Mouse (Mus musculus) Muller cell, postnatal 12 days (primary cell): ENCODE measurements around the gene Aif1l.

Experiments used
- DNase-seq: peaks from one replicate; pipeline ENCODE4 v3.0.0-alpha.2; 2015; ENCODE audit errors: inconsistent ontology term

The Aif1l gene

DNA sequence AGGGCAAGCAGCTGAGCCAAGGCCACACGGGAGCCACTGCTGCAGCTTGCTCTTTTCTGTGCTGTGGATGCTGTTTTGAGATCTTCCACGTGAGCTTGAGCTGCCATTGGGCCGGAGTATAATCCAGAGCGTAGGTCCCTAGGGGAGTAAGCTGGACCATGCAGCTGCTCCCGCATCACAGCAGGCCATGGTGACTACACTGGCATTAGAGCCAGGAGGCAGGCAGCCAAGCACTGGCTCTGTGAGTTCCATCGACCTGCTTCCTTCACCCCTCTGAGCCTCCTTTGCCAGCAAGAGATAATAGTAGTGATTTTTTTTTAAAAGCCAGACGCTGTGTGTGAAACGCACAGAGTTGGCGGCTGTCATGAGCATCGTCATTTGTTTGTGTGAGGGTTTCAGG lies 2.3 kb downstream of the Aif1l start:
- peak; percentile 66 for DNase-seq

DNA sequence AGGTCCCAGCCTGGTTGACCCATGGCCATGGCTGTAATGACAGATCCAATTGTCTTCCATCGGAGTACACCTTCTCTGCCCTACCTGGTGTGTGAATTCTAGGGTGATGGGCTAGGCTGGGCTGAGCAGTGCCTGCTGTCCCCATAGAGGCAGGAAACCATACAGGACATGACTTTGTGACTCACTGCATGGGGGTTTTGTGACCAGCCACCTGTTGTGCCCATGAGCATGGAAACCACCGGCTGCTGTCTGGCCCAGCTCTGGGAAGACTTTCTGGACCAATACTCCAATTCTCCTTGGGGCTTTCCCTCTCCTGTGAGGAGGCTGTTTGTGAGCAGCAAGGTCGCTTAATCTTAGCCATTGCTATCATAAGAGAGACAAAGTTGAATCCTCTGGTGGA lies 2.8 kb downstream of the Aif1l start:
- DNase-seq = no peak

DNA sequence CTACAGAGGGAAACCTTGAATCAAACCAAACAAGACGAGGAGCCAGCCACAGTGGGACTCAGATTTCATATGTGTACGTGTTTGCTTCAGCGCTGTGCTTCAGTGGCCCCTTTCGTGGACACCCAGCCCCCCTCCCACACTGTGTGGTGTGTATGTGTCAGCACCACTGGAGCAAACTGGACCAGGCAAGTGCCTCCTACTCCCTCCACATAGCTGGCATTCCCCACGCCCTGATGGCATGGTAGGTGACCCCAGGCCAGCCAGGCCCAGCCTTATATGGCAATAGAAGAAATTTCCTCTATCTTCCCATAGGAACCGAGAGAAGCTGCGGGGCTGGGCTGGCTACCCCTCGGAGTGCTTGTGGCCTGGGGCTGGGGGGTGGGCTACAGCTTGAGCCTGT lies 3.7 kb downstream of the Aif1l start:
- peak; percentile 87 for DNase-seq

DNA sequence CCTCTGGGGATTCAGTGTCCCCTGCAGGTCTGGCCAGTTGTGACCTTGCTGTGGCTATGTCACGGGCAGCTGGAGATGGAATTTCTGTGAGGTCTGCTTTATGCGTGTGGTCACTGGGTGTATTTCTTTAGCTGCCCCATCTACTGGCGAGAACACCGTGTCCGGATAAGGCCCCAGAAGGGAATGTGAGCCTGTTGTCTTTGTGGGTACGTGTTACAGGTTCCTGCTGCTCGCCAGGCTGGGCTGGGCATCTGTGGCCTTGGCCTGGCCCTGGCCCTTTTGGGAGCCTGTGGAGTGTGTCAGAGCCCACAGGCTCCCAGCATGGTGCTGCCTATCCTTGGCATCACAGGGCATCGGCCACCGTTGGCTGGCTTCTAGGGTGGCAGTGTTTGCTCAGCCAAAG lies 4.8 kb downstream of the Aif1l start:
- peak; percentile 81 for DNase-seq

DNA sequence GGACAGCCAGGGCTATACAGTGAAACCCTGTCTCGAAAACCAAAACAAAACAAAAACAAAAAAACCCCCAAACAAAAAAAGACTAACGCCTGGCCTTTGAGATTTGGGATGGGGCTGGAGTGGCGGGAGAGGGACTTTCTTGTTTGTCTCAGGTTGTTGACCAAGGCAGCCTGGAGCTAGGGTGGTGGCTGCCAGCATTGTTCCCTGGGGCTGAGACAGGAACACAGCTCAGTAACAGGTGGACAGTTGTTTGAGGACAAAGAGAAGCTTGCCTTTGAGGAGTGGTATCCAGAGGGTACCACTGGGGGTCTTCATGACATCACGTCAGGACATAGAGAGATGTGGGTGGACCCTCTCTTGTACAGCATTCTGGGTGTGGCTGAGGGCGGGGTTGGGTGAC lies 5.7 kb downstream of the Aif1l start:
- no peak for DNase-seq

DNA sequence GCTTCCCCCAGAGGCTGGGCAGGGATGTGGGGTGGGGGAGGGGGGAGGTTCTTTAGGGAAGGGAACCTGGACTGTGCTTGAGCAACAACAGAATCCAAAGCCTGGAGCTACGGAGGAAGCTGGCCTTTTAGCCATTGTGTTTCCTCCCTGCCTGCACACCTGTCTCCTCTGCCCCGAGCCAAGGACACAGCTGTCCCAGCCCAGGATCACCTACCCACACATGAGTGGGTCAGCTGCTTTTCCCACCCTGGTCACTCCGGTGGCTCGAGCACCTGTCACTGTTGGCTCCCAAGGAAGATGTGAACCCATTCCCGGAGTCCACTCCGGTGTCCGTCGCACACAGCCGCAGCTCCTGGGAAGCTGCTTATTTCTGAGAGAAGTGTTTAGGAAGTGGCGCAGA lies 7.3 kb downstream of the Aif1l start:
- DNase-seq = no peak

DNA sequence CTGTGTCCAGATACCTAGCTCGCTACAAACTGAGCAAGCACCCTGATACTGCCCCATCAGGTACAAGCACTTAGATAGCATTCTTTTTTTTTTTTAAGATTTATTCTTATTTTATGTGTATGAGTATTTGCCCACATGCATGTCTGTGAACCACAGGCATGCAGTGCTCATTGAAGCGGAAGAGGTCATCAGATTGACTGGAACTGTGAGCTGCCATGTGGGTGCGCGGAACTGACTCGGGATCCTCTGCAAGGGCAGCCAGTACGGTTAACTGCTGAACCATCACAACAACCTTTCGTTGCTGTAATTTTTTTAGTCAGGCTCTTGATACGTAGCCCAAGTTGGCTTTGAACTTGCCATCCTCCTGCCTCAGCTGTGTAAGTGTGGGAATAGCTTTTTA lies 11.0 kb downstream of the Aif1l start:
- peak; percentile 57 for DNase-seq

DNA sequence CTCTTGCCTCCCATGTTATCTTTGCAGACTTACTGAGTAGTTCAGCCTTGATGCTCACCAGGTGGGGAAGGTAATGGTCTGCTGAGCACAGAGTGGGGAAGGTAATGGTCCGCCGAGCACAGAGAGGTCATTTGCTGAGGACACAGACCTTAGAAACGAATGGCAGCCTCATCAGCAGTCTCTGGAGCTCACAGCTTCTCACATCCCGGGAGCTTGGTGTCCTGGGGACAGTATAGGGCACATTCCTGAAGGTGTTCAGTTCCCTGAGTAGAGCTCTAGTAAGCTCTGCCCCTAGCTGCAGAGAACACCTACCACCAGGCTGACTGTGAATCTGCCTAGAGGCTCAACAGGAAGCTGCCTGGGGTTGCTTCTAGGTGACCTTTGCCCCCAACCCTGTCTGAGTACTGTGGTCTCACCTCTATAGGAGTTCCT lies 11.9 kb downstream of the Aif1l start:
- no peak for DNase-seq

DNA sequence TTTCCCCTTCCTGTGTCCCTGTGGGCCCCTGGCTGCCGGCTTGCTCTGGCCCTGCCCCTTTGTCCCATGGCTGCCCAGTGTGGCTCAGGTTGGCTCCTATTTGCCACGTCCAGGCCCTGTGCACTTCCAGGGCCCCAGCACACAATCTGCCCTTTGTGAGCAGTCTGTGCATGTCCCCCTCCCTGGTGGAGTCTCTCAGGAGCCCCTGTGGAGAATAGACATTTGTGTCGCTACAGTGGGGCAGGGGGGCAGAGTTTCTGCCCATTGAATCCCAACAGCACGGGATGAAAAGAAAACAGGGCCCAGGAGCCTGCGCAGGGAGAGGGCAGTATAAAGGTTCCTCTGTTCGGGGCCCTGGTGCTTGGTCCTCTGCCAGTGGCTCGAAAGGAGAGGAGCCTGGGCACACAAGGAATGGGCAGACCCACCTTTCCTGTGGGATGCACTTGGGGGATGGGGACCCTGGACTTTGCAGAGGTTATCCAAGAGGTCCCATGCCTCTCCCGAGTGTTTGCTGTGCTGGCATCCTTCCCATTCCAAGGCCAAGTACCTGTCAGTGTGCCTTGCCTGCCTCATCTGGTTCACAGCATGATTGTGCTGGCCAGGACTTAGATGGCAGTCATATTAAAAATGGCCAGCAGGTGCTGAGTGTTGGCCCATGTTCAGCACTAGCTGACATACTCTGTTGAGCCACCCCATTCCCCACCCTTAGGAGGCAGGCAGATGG lies 12.7 kb downstream of the Aif1l start:
- peak; percentile 89 for DNase-seq

DNA sequence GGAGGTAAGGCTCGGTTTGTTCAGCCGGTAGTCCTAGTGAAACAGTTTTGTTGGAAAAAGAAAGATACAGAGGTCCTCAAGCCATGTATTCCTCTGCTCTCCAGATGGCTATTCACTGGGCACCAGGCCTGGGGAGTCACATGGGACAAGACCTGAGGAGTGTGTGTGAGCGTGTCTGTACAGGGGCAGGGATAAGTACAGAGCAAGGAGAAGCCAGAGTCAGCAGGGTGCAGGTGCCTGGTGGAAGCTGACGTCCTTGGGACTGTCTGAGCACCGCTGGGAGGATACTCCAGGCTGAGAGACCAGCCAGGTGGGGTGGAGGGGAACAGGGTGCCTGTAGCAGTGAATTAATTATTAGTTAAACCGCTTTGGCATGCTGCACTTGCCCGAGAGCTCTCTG lies 13.6 kb downstream of the Aif1l start:
- DNase-seq = peak; percentile 35

DNA sequence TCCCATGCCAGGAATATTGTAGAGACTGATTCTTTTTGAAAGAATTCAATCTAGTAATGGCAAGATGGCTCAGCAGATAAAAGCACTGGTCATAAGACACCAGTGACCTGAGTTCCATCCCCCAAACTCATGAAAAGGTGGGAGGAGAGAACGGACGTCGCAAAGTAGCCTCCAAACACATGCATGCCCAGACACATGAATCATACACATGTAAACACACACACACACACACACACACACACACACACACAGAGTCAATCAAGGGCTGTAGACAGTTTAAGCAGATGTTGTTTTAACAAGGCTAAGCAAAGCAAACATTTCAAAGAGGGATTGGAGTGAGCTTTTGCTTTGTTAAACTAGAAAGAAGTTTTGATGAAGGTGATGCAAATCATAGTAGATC lies 14.3 kb downstream of the Aif1l start:
- no peak for DNase-seq

DNA sequence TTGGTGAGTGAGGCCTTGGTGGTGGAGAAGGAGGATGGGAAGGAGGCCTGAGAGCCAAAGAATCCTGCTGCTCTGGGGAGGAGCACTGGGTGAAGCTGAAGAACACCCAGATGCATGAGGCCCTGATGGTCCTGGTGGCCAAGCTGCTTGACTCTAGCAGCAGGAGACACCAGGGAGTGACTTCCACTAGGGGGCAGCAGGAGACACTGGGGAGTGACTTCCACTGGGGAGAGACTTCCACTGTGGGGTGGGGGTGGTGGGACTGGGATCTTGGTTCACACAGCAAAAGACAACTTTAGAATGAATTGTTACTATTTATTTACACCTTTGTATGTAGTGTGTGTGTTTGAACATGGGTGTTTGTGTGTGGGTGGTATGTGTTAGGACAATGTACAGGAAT lies 15.2 kb downstream of the Aif1l start:
- DNase-seq = no peak

DNA sequence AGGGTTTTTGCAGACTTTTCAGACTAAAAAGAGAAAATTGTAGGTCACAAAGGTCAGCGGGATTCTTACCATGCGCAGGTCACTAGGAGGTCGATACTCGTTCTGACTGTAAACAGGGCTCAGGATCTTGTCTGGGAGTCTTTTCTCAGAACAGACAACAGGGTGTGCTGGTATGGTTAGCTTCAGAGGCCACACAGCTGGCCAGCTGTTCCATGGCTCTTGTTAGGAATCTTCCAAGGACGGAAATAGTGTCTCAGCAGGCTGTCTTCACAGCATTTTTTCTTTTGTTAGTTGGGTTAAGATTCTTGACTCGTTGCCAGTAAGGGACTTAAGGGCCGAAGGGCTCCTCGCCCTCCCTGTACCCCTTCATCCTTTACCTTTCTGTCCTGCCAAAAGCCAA lies 16.9 kb downstream of the Aif1l start:
- no peak for DNase-seq

DNA sequence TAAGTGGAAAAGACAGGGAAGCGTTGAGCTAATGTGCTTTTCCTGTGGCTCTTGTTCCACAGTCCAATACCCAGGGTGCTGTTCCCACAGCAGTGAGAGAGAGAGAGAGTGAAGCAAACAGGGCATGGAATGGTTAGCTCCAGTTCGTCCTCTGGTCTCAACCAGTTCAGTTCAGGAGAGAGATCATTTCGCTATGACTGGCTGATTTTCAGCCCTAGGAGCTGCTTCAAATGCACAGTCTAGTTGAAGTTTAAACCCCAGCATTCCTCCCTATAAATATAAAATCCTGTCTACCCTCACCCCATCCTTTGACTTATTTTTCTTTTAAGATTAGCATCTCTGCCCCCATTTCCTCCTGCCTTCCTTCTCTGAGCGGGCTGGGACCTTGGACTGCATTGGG lies 22.6 kb downstream of the Aif1l start:
- DNase-seq = no peak

DNA sequence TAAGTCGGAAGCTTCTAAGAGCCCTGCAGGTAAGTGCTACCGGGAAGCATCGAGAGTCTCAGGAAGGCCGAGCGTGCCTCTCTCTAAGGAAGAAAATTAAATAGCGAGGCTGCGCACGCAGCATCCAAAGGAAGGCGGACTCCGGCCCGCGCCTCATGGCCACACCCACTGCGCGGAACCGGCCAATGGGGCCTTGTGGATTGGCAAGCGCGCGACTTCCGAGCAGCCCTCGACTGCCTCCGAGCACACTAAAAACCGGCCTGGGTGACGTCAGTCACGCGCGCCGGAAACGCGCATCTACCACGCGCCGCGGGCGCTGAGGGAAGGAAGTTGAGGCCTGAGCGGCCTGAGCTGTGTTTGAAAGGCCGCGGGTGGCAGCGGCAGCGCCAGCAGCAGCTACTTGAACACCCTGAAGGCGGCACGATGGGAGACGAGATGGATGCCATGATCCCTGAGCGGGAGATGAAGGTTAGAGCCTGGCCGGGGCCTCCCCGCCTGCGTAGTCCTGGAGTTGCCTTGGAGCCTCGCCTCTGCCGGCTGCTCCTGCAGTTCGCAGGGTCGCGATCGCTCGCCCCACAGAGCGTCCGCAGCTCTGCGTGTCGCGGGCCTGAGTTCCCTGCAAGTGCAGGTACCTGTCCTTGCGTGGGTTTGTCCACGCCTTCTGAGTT lies 24.3 kb downstream of the Aif1l start, which contains the start of gene Nup214:
TSS of gene Nup214 (plus strand) at position 296 of the 668 bp plus-strand sequence.
- DNase-seq = peak; percentile 99

DNA sequence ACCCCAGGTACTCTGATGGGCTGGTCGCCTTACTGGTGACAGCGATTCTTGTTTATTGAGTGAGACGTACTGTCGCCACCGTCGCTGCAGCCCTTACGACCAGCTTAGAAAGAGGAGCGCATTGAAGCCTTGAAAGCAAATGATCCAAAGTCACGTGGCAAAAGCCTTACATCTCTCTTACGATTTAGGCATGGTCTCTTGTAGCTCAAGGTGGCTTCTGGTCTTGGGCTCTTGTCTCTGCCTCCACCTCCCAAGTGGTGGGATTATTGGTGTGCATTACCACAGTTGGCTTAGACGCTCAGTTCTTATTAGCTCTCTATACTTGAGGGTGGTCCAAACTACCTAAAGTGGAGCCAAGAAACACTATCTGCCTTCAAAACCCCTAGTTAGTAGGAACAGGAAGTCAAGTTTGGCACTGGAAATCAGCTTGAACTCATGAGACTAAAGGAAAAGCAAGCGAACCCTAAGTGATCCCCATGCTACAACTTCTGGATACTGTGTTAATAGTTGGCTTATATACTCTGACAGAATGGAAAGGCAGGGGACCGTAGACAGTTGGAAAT lies 25.0 kb downstream of the Aif1l start:
- no peak for DNase-seq

DNA sequence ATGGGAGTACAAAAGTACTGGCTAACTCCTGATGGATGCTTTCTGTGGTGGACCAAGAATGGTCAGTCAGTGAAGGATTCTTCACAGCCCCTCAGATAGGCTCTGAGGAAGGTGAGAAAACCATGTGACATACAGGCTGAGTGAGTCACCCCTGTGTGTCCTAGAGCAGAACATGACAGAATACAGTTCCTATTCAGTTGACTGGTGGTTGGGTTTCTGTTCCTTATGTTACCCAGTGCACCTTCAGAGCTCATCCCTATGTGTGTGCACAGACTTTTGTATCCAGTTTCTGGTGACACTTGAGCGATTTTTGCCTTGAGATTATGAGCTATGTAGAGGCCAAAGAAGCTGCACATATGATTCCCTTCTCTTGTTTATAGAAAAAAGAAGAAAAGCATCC lies 37.8 kb downstream of the Aif1l start:
- no peak for DNase-seq

DNA sequence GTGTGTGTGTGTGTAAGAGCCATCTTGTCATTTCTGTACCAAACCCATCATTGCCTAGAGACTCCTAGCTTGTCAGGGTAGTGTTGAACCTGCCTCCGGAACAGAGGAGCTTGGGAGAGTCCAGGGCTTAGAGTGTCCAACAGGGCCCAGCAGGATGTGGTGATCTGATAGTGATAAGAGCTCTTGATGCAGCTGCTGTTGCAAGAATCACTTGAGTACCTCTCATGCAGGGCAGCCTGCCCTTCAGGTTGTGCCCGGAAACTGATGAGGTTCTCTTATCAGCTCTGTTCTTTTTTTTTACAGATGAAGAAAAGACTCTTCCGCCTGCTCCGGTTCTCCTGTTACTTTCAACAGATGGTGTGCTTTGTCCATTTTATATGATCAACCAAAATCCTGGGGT lies 41.0 kb downstream of the Aif1l start:
- no peak for DNase-seq

DNA sequence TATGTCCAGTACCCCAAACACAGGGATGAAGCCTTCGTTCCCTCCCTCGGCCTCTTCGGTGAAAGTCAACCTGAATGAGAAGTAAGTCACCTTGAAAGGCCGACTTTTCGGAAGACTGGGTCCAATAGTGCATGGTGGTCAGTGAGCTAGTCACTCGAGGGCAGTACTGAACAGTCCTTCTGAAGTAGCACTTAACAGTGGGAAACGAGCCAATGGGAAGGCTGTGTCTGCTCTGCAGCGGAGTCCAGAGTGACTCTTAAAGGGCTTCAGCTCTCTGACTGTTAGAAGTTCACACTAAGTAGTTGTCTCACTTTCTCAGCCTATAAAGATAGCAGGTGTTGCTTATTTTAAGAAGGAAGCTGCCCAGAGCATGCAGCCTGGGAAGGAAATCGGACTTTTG lies 45.0 kb downstream of the Aif1l start:
- no peak for DNase-seq

DNA sequence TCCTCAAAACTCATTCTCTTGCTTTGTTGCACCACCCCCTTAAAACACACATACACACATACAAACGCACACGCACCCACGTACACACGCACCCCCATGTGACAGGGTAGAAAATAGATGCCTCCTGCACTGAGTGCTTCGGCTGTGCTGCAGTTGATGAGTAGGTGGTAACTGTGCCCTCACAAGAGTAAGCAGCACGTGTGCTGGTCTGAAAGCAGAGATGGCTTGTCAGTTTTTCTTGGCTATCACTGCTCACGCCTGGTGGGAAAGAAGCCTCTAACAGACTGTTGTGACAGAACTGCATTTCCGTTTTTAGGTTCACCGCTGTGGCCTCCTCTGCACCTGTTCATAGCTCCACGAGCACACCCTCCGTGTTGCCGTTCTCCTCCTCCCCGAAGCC lies 46.1 kb downstream of the Aif1l start:
- DNase-seq = no peak

DNA sequence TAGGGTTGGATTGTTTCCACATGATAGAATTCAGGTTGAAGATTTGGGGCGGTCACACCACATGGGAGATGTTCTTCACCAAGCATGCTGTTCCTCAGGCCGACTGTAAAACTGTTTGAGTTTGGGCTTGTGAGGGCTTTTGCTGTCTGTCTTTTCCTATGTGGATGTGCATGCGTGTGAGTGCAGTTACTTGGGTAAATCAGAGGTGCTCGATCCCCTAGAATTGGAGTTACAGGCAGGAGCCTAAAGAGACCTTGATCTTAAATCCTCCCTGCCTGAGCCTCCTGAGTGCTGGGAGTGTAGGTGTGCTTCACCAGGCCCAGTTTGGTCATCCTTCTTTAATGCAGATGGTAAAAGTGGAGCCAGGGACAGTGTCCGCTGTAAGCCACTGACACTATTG lies 47.6 kb downstream of the Aif1l start:
- DNase-seq = no peak

DNA sequence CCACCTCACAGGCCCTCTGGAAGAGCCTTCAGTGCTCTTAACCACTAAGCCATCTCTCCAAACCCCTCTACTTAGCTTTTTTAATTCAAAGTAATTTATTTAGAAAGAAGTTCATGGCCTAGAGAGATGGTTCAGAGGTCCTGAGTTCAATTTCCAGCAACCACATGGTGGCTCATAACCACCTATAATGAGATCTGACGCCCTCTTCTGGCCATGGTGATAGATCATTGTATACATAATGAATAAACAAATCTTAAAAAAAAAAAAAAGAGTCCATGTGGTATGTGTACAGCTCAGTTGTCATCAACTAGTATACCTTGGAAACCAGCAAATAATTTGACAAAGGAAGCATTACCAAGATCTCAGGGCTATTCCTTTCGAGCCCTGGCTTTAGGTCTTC lies 48.5 kb downstream of the Aif1l start:
- no peak for DNase-seq

DNA sequence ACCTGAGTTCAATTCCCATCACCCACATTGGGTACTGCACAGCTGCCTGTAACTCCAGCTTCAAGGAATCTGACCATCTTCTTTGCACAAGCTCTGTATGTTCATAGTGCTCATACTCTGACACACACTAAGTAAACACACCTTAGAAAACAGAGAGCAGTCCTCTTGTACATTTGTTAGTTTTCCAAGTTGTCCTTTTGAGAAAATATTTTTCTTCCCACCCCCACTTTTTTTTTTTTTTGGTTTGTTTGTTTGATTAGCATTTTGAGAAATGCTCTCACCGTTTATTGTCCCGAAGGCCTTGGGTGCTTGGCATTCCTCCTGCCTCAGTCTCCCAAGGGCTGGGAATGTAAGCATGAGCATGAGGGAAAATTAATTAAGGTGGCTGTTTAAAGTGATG lies 58.4 kb downstream of the Aif1l start:
- no peak for DNase-seq
